Mouse (Mus musculus) adrenal gland, postnatal 25 days (tissue): ENCODE data around the gene Reg4. TPM values are rescaled to one million over a fixed set of nuclear protein-coding genes. Genes with fewer than 3 reads are reported as not detected.
A peak's percentile ranks its signal among the peaks of the same experiment; 100 is the strongest.

Experiments used
- DNase-seq: peaks from one replicate; pipeline ENCODE4 v3.0.0; 2021; ENCODE audit warnings: mixed read lengths
- long read RNA-seq: library from polyadenylated mRNA; stranded (forward); transcript quantifications from one replicate; pipeline ENCODE4 v2.0.0, GENCODE M21; 2021
- total RNA-seq: library from RNA; stranded (reverse); gene quantifications from 2 replicates; pipeline ENCODE4 v1.2.3, GENCODE M21; 2021

Gene Reg4
- not detected in 2 replicates for total RNA-seq
- long read RNA-seq = 0 reads

- DNase-seq = no peak
These were observed at the start of gene Reg4 for GRCm38 (mm10) chr3:98221856-98222255. Reg4 (plus strand) TSS chr3:98222156.

GRCm38 (mm10) chr3:98178340-98178739, 43.6 kb upstream of the Reg4 start:
- DNase-seq = peak; percentile 49

- DNase-seq = peak; percentile 20
These were observed 41.2 kb upstream of the Reg4 start for GRCm38 (mm10) chr3:98180805-98181204.

- no peak for DNase-seq
These were observed 36.7 kb upstream of the Reg4 start for GRCm38 (mm10) chr3:98185163-98185714.

GRCm38 (mm10) chr3:98187777-98188176, 34.2 kb upstream of the Reg4 start:
- no peak for DNase-seq

- no peak for DNase-seq
These were observed 24.0 kb upstream of the Reg4 start for GRCm38 (mm10) chr3:98197711-98198532.

GRCm38 (mm10) chr3:98199747-98200146, 22.2 kb upstream of the Reg4 start:
- DNase-seq = no peak

GRCm38 (mm10) chr3:98203282-98203681, 18.7 kb upstream of the Reg4 start:
- DNase-seq = no peak

- no peak for DNase-seq
These were observed 15.0 kb upstream of the Reg4 start for GRCm38 (mm10) chr3:98206977-98207376.

- DNase-seq = no peak
These were observed 12.8 kb upstream of the Reg4 start for GRCm38 (mm10) chr3:98209161-98209560.

- no peak for DNase-seq
These were observed 11.1 kb upstream of the Reg4 start for GRCm38 (mm10) chr3:98210860-98211259.

GRCm38 (mm10) chr3:98211301-98212081, 10.5 kb upstream of the Reg4 start:
- DNase-seq = no peak

- no peak for DNase-seq
These were observed 5.7 kb upstream of the Reg4 start for GRCm38 (mm10) chr3:98216296-98216695.

- no peak for DNase-seq
These were observed 1.3 kb downstream of the Reg4 start for GRCm38 (mm10) chr3:98223263-98223662.

GRCm38 (mm10) chr3:98223783-98224580, 2.0 kb downstream of the Reg4 start:
- DNase-seq = peak; percentile 66

GRCm38 (mm10) chr3:98224975-98225374, 3.0 kb downstream of the Reg4 start:
- no peak for DNase-seq

- no peak for DNase-seq
These were observed 3.8 kb downstream of the Reg4 start for GRCm38 (mm10) chr3:98225746-98226145.

- peak; percentile 75 for DNase-seq
These were observed 5.1 kb downstream of the Reg4 start for GRCm38 (mm10) chr3:98226988-98227610.

GRCm38 (mm10) chr3:98227763-98228162, 5.8 kb downstream of the Reg4 start:
- no peak for DNase-seq

GRCm38 (mm10) chr3:98229943-98230342, 8.0 kb downstream of the Reg4 start:
- DNase-seq = no peak

- no peak for DNase-seq
These were observed 11.5 kb downstream of the Reg4 start for GRCm38 (mm10) chr3:98233504-98233903.

- no peak for DNase-seq
These were observed 14.3 kb downstream of the Reg4 start for GRCm38 (mm10) chr3:98236266-98236665.
